Mouse (Mus musculus): ENCODE results near the gene Hsp90aa1. TPM values are rescaled to one million over a fixed set of nuclear protein-coding genes. Genes with fewer than 3 reads are reported as not detected.

Gene Hsp90aa1
- polyA plus RNA-seq, 1 experiment from 2014 or later: 1,477 TPM

- no peak overlapping the region for H3K4me3 ChIP-seq
- H3K36me3 ChIP-seq (replicated peaks): 0 out of 2 replicates have a peak, but pooled peaks cover 4% of the 10 kb centered on the region
- ATAC-seq (replicated peaks): no peak
- no peak overlapping the region for H3K27ac ChIP-seq
- H3K4me2 ChIP-seq: no peak overlapping the region
- 51% methylated on average over 5 of the region's 5 CpGs for whole genome bisulfite sequencing
- H3K9ac ChIP-seq: no peak overlapping the region
- H3K27me3 ChIP-seq (replicated peaks): no peaks in the 10 kb centered on the region
- H3K4me1 ChIP-seq: no peaks in the 10 kb centered on the region
- H3K9me3 ChIP-seq: no peaks in the 10 kb centered on the region
Measured at GRCm38 (mm10) chr12:110674243-110674642, 28.3 kb downstream of the Hsp90aa1 start.

- ATAC-seq (replicated peaks): no peak
- no peak overlapping the region for H3K9ac ChIP-seq
- H3K27ac ChIP-seq: no peak overlapping the region
- no peak overlapping the region for H3K4me3 ChIP-seq
- H3K27me3 ChIP-seq (replicated peaks): no peaks in the 10 kb centered on the region
- no peak overlapping the region for H3K4me2 ChIP-seq
- WGBS: 92% methylated on average over 13 of the region's 13 CpGs
- no peaks in the 10 kb centered on the region for H3K9me3 ChIP-seq
- H3K36me3 ChIP-seq (replicated peaks): peaks cover 67% of the 10 kb centered on the region
- no peaks in the 10 kb centered on the region for H3K4me1 ChIP-seq
Measured at GRCm38 (mm10) chr12:110667466-110668077, 35.0 kb downstream of the Hsp90aa1 start.

- Histone ChIP-seq H3K9me3 (no peaks in the 10 kb centered on the region), H3K36me3 (replicated peaks) (peaks cover 98% of the 10 kb centered on the region), H3K9ac (no peak overlapping the region), H3K4me2 (no peak overlapping the region), H3K27me3 (replicated peaks) (no peaks in the 10 kb centered on the region), H3K27ac (no peak overlapping the region), H3K4me1 (no peaks in the 10 kb centered on the region), H3K4me3 (no peak overlapping the region)
- WGBS: 96% methylated on average over 14 of the region's 14 CpGs
- ATAC-seq (replicated peaks): no peak
Measured at GRCm38 (mm10) chr12:110661746-110662145, 40.8 kb downstream of the Hsp90aa1 start.

- 98% methylated on average over 17 of the region's 17 CpGs for WGBS
- Histone ChIP-seq H3K9me3 (no peaks in the 10 kb centered on the region), H3K27ac (no peak overlapping the region), H3K27me3 (replicated peaks) (no peaks in the 10 kb centered on the region), H3K9ac (no peak overlapping the region), H3K36me3 (replicated peaks) (peaks cover 89% of the 10 kb centered on the region), H3K4me1 (no peaks in the 10 kb centered on the region), H3K4me3 (no peak overlapping the region), H3K4me2 (no peak overlapping the region)
- ATAC-seq (replicated peaks): no peak
Measured at GRCm38 (mm10) chr12:110651464-110651863, 51.1 kb downstream of the Hsp90aa1 start.

- no peak for ATAC-seq (replicated peaks)
- no peak overlapping the region for H3K27ac ChIP-seq
- H3K36me3 ChIP-seq (replicated peaks): peaks cover 89% of the 10 kb centered on the region
- H3K4me2 ChIP-seq: no peak overlapping the region
- H3K4me1 ChIP-seq: no peaks in the 10 kb centered on the region
- H3K9me3 ChIP-seq: no peaks in the 10 kb centered on the region
- WGBS: 87% methylated on average over 8 of the region's 8 CpGs
- no peak overlapping the region for H3K4me3 ChIP-seq
- H3K27me3 ChIP-seq (replicated peaks): no peaks in the 10 kb centered on the region
- no peak overlapping the region for H3K9ac ChIP-seq
Measured at GRCm38 (mm10) chr12:110650241-110650641, 52.3 kb downstream of the Hsp90aa1 start.

Small RNAs within 50 kb of the gene (microRNA-seq; reads per million reads assigned to microRNA genes)
- not detected for gene Gm27299

Other genes with a start within 250 kb of the Hsp90aa1 start
- 93.3 and 108 TPM in 2 replicates for gene Dync1h1, start 101.3 kb downstream of the Hsp90aa1 start, polyA plus RNA-seq (2015; fragmentation: Nextera tagmentation; extraction: Ambion mirVana)
- gene 1700001K19Rik, start 20.1 kb downstream of the Hsp90aa1 start, polyA plus RNA-seq (2015; fragmentation: Nextera tagmentation; extraction: Ambion mirVana): 0.31 TPM in 1 of 2 replicates, not detected in the other
- 25.5 and 26.8 TPM in 2 replicates for gene Wdr20, start 35.2 kb upstream of the Hsp90aa1 start, polyA plus RNA-seq (2015; fragmentation: Nextera tagmentation; extraction: Ambion mirVana)
- 17.0 and 17.2 TPM in 2 replicates for gene Mok, start 138.2 kb upstream of the Hsp90aa1 start, polyA plus RNA-seq (2015; fragmentation: Nextera tagmentation; extraction: Ambion mirVana)
- 3.9 and 4.4 TPM in 2 replicates for gene Zfp839, start 147.5 kb upstream of the Hsp90aa1 start, polyA plus RNA-seq (2015; fragmentation: Nextera tagmentation; extraction: Ambion mirVana)
- gene Cinp, start 186.4 kb upstream of the Hsp90aa1 start, polyA plus RNA-seq (2015; fragmentation: Nextera tagmentation; extraction: Ambion mirVana): 76.3 and 85.4 TPM in 2 replicates
- gene Tecpr2, start 186.5 kb upstream of the Hsp90aa1 start, polyA plus RNA-seq (2015; fragmentation: Nextera tagmentation; extraction: Ambion mirVana): 8.9 and 9.4 TPM in 2 replicates